Mouse (Mus musculus) kidney, embryonic 15.5 days (tissue): ENCODE measurements around the gene Stat5b. TPM values are rescaled to one million over a fixed set of nuclear protein-coding genes. Genes with fewer than 3 reads are reported as not detected.

ENCODE experiments used
- ATAC-seq: fragments of 200-750 bp; cut with Nextera tagmentation; replicated peaks from 2 replicates; pipeline ENCODE4 v1.8.0; 2017; ENCODE audit warnings: moderate TSS enrichment; ENCODE audit not compliant: low FRiP score
- H3K27ac ChIP-seq: fragments of 300-500 bp; sonication (generic); 2 replicates; pipeline ENCODE4 v1.5.1; 2015; ENCODE audit warnings: mild to moderate bottlenecking, inconsistent platforms
- H3K27me3 ChIP-seq: fragments of 300-500 bp; sonication (generic); 2 replicates; pipeline ENCODE4 v1.6.1; 2015; ENCODE audit warnings: inconsistent platforms
- H3K36me3 ChIP-seq: fragments of 300-500 bp; sonication (generic); 2 replicates; pipeline ENCODE4 v1.6.1; 2015; ENCODE audit warnings: inconsistent platforms
- H3K4me1 ChIP-seq: fragments of 300-500 bp; sonication (generic); 2 replicates; pipeline ENCODE4 v1.6.1; 2015; ENCODE audit warnings: inconsistent platforms
- H3K4me2 ChIP-seq: fragments of 300-500 bp; sonication (generic); 2 replicates; pipeline ENCODE4 v1.6.1; 2015; ENCODE audit warnings: moderate library complexity, mild to moderate bottlenecking, inconsistent platforms
- H3K4me3 ChIP-seq: fragments of 300-500 bp; sonication (generic); replicated peaks from 2 replicates; pipeline ENCODE4 v1.5.1; 2015; ENCODE audit warnings: mild to moderate bottlenecking, inconsistent platforms
- H3K9ac ChIP-seq: fragments of 300-500 bp; sonication (generic); 2 replicates; pipeline ENCODE4 v1.6.1; 2015; ENCODE audit warnings: mild to moderate bottlenecking, inconsistent platforms
- H3K9me3 ChIP-seq: fragments of 300-500 bp; sonication (generic); replicated peaks from 2 replicates; pipeline ENCODE4 v1.6.1; 2016; ENCODE audit warnings: inconsistent platforms
- WGBS: fragments of 180-500 bp; shearing (Covaris S2); methylation state at CpG from one replicate; pipeline ENCODE4 v1.1.7; 2015; ENCODE audit warnings: mixed read lengths; 5-methylcytosine and 5-hydroxymethylcytosine counted together
- polyA plus RNA-seq: library from polyadenylated mRNA; unstranded; fragments of >200 nt; fragmentation: Nextera tagmentation; extraction: Ambion mirVana; gene quantifications from 2 replicates; pipeline ENCODE4 v1.2.1, GENCODE M21; 2015

Stat5b gene
- polyA plus RNA-seq, 1 experiment from 2014 or later = 19.6 TPM

GRCm38 (mm10) chr11:100818359-100819012, 32.0 kb downstream of the Stat5b start:
- no peaks in the 10 kb centered on the region for H3K36me3 ChIP-seq
- WGBS = 89% methylated on average over 15 of the region's 15 CpGs
- H3K4me1 ChIP-seq = peaks cover 21% of the 10 kb centered on the region
- no peak overlapping the region for H3K27ac ChIP-seq
- no peak for ATAC-seq
- H3K27me3 ChIP-seq = no peaks in the 10 kb centered on the region
- no peaks in the 10 kb centered on the region for H3K9me3 ChIP-seq
- no peak overlapping the region for H3K4me2 ChIP-seq
- H3K9ac ChIP-seq = no peak overlapping the region
- no peak overlapping the region for H3K4me3 ChIP-seq

GRCm38 (mm10) chr11:100817311-100817710, 33.2 kb downstream of the Stat5b start:
- Histone ChIP-seq H3K4me3 (no peak overlapping the region), H3K27ac (no peak overlapping the region), H3K4me2 (no peak overlapping the region), H3K36me3 (no peaks in the 10 kb centered on the region), H3K4me1 (peaks cover 17% of the 10 kb centered on the region), H3K9ac (no peak overlapping the region), H3K27me3 (no peaks in the 10 kb centered on the region), H3K9me3 (no peaks in the 10 kb centered on the region)
- ATAC-seq = no peak
- WGBS = 46% methylated on average over 9 of the region's 9 CpGs

- H3K36me3 ChIP-seq = no peaks in the 10 kb centered on the region
- no peak overlapping the region for H3K27ac ChIP-seq
- H3K4me2 ChIP-seq = no peak overlapping the region
- H3K4me3 ChIP-seq = no peak overlapping the region
- peaks cover 15% of the 10 kb centered on the region for H3K4me1 ChIP-seq
- H3K9ac ChIP-seq = no peak overlapping the region
- no peak for ATAC-seq
- no peaks in the 10 kb centered on the region for H3K9me3 ChIP-seq
- 62% methylated on average over 4 of the region's 4 CpGs for WGBS
- no peaks in the 10 kb centered on the region for H3K27me3 ChIP-seq
These were observed 33.7 kb downstream of the Stat5b start for GRCm38 (mm10) chr11:100816801-100817200.

GRCm38 (mm10) chr11:100816342-100816741, 34.2 kb downstream of the Stat5b start:
- H3K27ac ChIP-seq = no peak overlapping the region
- H3K36me3 ChIP-seq = no peaks in the 10 kb centered on the region
- H3K4me1 ChIP-seq = peaks cover 15% of the 10 kb centered on the region
- H3K9ac ChIP-seq = no peak overlapping the region
- ATAC-seq = no peak
- no peak overlapping the region for H3K4me3 ChIP-seq
- H3K4me2 ChIP-seq = no peak overlapping the region
- H3K9me3 ChIP-seq = no peaks in the 10 kb centered on the region
- no peaks in the 10 kb centered on the region for H3K27me3 ChIP-seq
- 50% methylated on average over 3 of the region's 3 CpGs for WGBS

- ATAC-seq = peak; percentile 72
- WGBS = 17% methylated on average over 13 of the region's 13 CpGs
These were observed 36.0 kb downstream of the Stat5b start for GRCm38 (mm10) chr11:100814498-100814897.

GRCm38 (mm10) chr11:100811132-100811531, 39.4 kb downstream of the Stat5b start:
- Histone ChIP-seq H3K4me3 (no peak overlapping the region), H3K27ac (peak overlapping the region; percentile 76), H3K27me3 (no peaks in the 10 kb centered on the region), H3K9ac (no peak overlapping the region), H3K4me1 (peaks cover 27% of the 10 kb centered on the region), H3K4me2 (no peak overlapping the region), H3K36me3 (no peaks in the 10 kb centered on the region), H3K9me3 (no peaks in the 10 kb centered on the region)
- 90% methylated on average over 2 of the region's 2 CpGs for WGBS
- no peak for ATAC-seq

More at GRCm38 (mm10) chr11:100814498-100814897, 36.0 kb downstream of the Stat5b start:
- no peak overlapping the region for H3K27ac ChIP-seq
- H3K4me1 ChIP-seq = peaks cover 29% of the 10 kb centered on the region
- peak overlapping the region; percentile 3 for H3K4me3 ChIP-seq
- H3K9me3 ChIP-seq = no peaks in the 10 kb centered on the region
- H3K4me2 ChIP-seq = peak overlapping the region; percentile 44
- no peaks in the 10 kb centered on the region for H3K27me3 ChIP-seq
- H3K9ac ChIP-seq = no peak overlapping the region
- no peaks in the 10 kb centered on the region for H3K36me3 ChIP-seq

GRCm38 (mm10) chr11:100810516-100810915, 40.0 kb downstream of the Stat5b start:
- Histone ChIP-seq H3K9me3 (no peaks in the 10 kb centered on the region), H3K36me3 (peaks cover under 1% of the 10 kb centered on the region; the same call in 1 of the 2 replicates), H3K4me3 (no peak overlapping the region), H3K9ac (no peak overlapping the region), H3K4me2 (no peak overlapping the region; the same call in 1 of the 2 replicates), H3K4me1 (peaks cover 26% of the 10 kb centered on the region), H3K27ac (peak overlapping the region; percentile 76), H3K27me3 (no peaks in the 10 kb centered on the region)
- WGBS = 34% methylated on average over 9 of the region's 9 CpGs
- ATAC-seq = peak; percentile 89

GRCm38 (mm10) chr11:100806380-100807305, 43.9 kb downstream of the Stat5b start:
- Histone ChIP-seq H3K27me3 (no peaks in the 10 kb centered on the region), H3K4me1 (peaks cover 16% of the 10 kb centered on the region), H3K4me2 (no peak overlapping the region), H3K9me3 (no peaks in the 10 kb centered on the region), H3K27ac (no peak overlapping the region), H3K4me3 (no peak overlapping the region), H3K36me3 (peaks cover 39% of the 10 kb centered on the region), H3K9ac (no peak overlapping the region)
- no peak for ATAC-seq
- WGBS = 70% methylated on average over 20 of the region's 20 CpGs

GRCm38 (mm10) chr11:100805535-100805934, 45.0 kb downstream of the Stat5b start:
- Histone ChIP-seq H3K36me3 (peaks cover 49% of the 10 kb centered on the region), H3K4me1 (peaks cover 9% of the 10 kb centered on the region), H3K27me3 (no peaks in the 10 kb centered on the region), H3K27ac (no peak overlapping the region), H3K4me3 (no peak overlapping the region), H3K9ac (no peak overlapping the region), H3K9me3 (no peaks in the 10 kb centered on the region), H3K4me2 (no peak overlapping the region)
- 70% methylated on average over 7 of the region's 7 CpGs for WGBS
- no peak for ATAC-seq

- no peaks in the 10 kb centered on the region for H3K9me3 ChIP-seq
- ATAC-seq = no peak
- H3K9ac ChIP-seq = no peak overlapping the region
- H3K4me1 ChIP-seq = peaks cover 8% of the 10 kb centered on the region
- no peak overlapping the region for H3K4me2 ChIP-seq
- peaks cover 58% of the 10 kb centered on the region for H3K36me3 ChIP-seq
- no peak overlapping the region for H3K4me3 ChIP-seq
- H3K27me3 ChIP-seq = no peaks in the 10 kb centered on the region
- WGBS = 96% methylated on average over 10 of the region's 10 CpGs
- no peak overlapping the region for H3K27ac ChIP-seq
These were observed 46.1 kb downstream of the Stat5b start for GRCm38 (mm10) chr11:100804409-100804808.

GRCm38 (mm10) chr11:100799426-100799825, 51.1 kb downstream of the Stat5b start:
- Histone ChIP-seq H3K27me3 (no peaks in the 10 kb centered on the region), H3K4me3 (no peak overlapping the region), H3K4me1 (peaks cover 6% of the 10 kb centered on the region; the same call in 1 of the 2 replicates), H3K9ac (no peak overlapping the region), H3K27ac (no peak overlapping the region), H3K4me2 (no peak overlapping the region), H3K36me3 (peaks cover 63% of the 10 kb centered on the region), H3K9me3 (no peaks in the 10 kb centered on the region)
- ATAC-seq = no peak
- WGBS = 46% methylated on average over 5 of the region's 5 CpGs

GRCm38 (mm10) chr11:100796585-100796984, 53.9 kb downstream of the Stat5b start:
- Histone ChIP-seq H3K9ac (no peak overlapping the region), H3K4me3 (no peak overlapping the region), H3K27ac (no peak overlapping the region), H3K27me3 (no peaks in the 10 kb centered on the region), H3K36me3 (peaks cover 44% of the 10 kb centered on the region), H3K4me1 (peaks cover 6% of the 10 kb centered on the region; the same call in 1 of the 2 replicates), H3K9me3 (no peaks in the 10 kb centered on the region), H3K4me2 (no peak overlapping the region)
- WGBS = 65% methylated on average over 8 of the region's 8 CpGs
- ATAC-seq = no peak
